9 mouse cellular contexts compared by ENCODE assay signal in genomic region chr11:78399680-78400079, GRCm38 (mm10). TPM values are rescaled to one million over a fixed set of nuclear protein-coding genes. Genes with fewer than 3 reads are reported as not detected.
DNase-seq lines count a peak whose midpoint lies in the region; ATAC-seq lines count a peak whose summit lies in the region.
"Had no signal": no experiment of that assay in that cellular context is flagged by ENCODE, and none has a peak within 500 bp of the region (broad histone marks: within the 10 kb centered on the region; RNA-seq: fewer than 3 reads in every experiment).

No protein-coding gene starts in this region.

- H3K9ac ChIP-seq in midbrain, embryonic 11.5 days (ENCODE audit: low read length), result no peak overlapping the region
- H3K9ac ChIP-seq in midbrain, embryonic 15.5 days, result no peak overlapping the region
- H3K9ac ChIP-seq: heart, embryonic 13.5 days had no signal

- WGBS in midbrain, embryonic 11.5 days, result 21% methylated on average over 8 of the region's 8 CpGs
- WGBS in midbrain, embryonic 15.5 days, result 21% methylated on average over 8 of the region's 8 CpGs

- no peak overlapping the region for H3K27ac ChIP-seq in midbrain, embryonic 11.5 days (ENCODE audit: low read depth, low read length)
- no peak overlapping the region for H3K27ac ChIP-seq in midbrain, embryonic 15.5 days
- H3K27ac ChIP-seq: heart, embryonic 13.5 days had no signal

- no peak overlapping the region for H3K4me2 ChIP-seq in midbrain, embryonic 11.5 days
- H3K4me2 ChIP-seq in midbrain, embryonic 15.5 days, result no peak overlapping the region
- H3K4me2 ChIP-seq: heart, embryonic 13.5 days had no signal

- H3K4me3 ChIP-seq in midbrain, embryonic 11.5 days (ENCODE audit: low read depth, low read length), result no peak overlapping the region
- no peak overlapping the region for H3K4me3 ChIP-seq in midbrain, embryonic 15.5 days
- H3K4me3 ChIP-seq: heart, embryonic 13.5 days had no signal

- no peak for ATAC-seq in midbrain, embryonic 11.5 days (ENCODE audit: low FRiP score)
- no peak for ATAC-seq in midbrain, embryonic 15.5 days (replicated peaks)

- peak; percentile 98 for DNase-seq in midbrain, embryonic 11.5 days (ENCODE audit: low spot score, missing footprints)
- peak; percentile 68 for DNase-seq in c-Kit-positive CD71-negative TER-119-negative erythroid progenitor cells, embryonic 14.5 days (ENCODE audit: low read depth)
- peak; percentile 49 to 76 for DNase-seq in frontal cortex, postnatal 14 days (ENCODE audit: low spot score in 2 of 2)
- peak; percentile 78 for DNase-seq in kidney, postnatal 14 days
- DNase-seq in lung, adult 18-20 months, result peak; percentile 65 to 67
- DNase-seq in right cerebral cortex, adult 18-20 months, result peak; percentile 63
- peak; percentile 62 for DNase-seq in urinary bladder, postnatal 25 days (ENCODE audit: low spot score)

- H3K9me3 ChIP-seq in midbrain, embryonic 11.5 days (ENCODE audit: control insufficient read depth, low read length), result no peaks in the 10 kb centered on the region
- H3K9me3 ChIP-seq in midbrain, embryonic 15.5 days, result no peaks in the 10 kb centered on the region
- H3K9me3 ChIP-seq: heart, embryonic 13.5 days had no signal

- H3K27me3 ChIP-seq in midbrain, embryonic 11.5 days (ENCODE audit: control insufficient read depth, insufficient read depth, low read length), result no peaks in the 10 kb centered on the region
- peaks cover 4% of the 10 kb centered on the region; the same call in 1 of the 2 replicates for H3K27me3 ChIP-seq in midbrain, embryonic 15.5 days (replicated peaks)

- H3K4me1 ChIP-seq in midbrain, embryonic 11.5 days (ENCODE audit: control insufficient read depth, insufficient read depth, low read length), result peaks cover 3% of the 10 kb centered on the region; the same call in 1 of the 2 replicates
- peaks cover 11% of the 10 kb centered on the region for H3K4me1 ChIP-seq in midbrain, embryonic 15.5 days
- H3K4me1 ChIP-seq: heart, embryonic 13.5 days had no signal

- no peaks in the 10 kb centered on the region for H3K36me3 ChIP-seq in midbrain, embryonic 11.5 days (ENCODE audit: control insufficient read depth, insufficient read depth, low read length)
- no peaks in the 10 kb centered on the region for H3K36me3 ChIP-seq in midbrain, embryonic 15.5 days (replicated peaks)
- H3K36me3 ChIP-seq: heart, embryonic 13.5 days had no signal

RNA-seq across cellular contexts. Expression of gene Foxn1, which starts 13.3 kb away (rescaled TPM):
- polyA plus RNA-seq in midbrain, embryonic 11.5 days (2014; fragmentation: Nextera tagmentation; extraction: Ambion mirVana), result not detected in 2 replicates
- not detected in 2 replicates for polyA plus RNA-seq in midbrain, embryonic 15.5 days (2015; fragmentation: Nextera tagmentation; extraction: Ambion mirVana)

RNA-seq across cellular contexts. Expression of gene Slc13a2, which starts 22.3 kb away (rescaled TPM):
- polyA plus RNA-seq in midbrain, embryonic 11.5 days (2014; fragmentation: Nextera tagmentation; extraction: Ambion mirVana), result not detected in 2 replicates
- polyA plus RNA-seq in midbrain, embryonic 15.5 days (2015; fragmentation: Nextera tagmentation; extraction: Ambion mirVana), result not detected in 2 replicates
- polyA plus RNA-seq: heart, embryonic 13.5 days had no signal

RNA-seq across cellular contexts. Expression of gene Unc119, which starts 56.4 kb away (rescaled TPM):
- 63.4 and 71.7 TPM in 2 replicates for polyA plus RNA-seq in midbrain, embryonic 11.5 days (2014; fragmentation: Nextera tagmentation; extraction: Ambion mirVana)
- 80.8 and 89.7 TPM in 2 replicates for polyA plus RNA-seq in midbrain, embryonic 15.5 days (2015; fragmentation: Nextera tagmentation; extraction: Ambion mirVana)
